Mouse (Mus musculus) splenic B cell, adult 2 months (primary cell): Measurements from ENCODE around the gene Maco1.
"Not testable (repeated sequence)": the region's sequence is repeated elsewhere in the genome, so short reads cannot be mapped to it uniquely, and the experiment has no call there.

ENCODE experiments used
- DNase-seq: peaks from one replicate; pipeline ENCODE4 v3.0.0-alpha.2; 2011; ENCODE audit warnings: low read depth, low spot score
- H3K27me3 ChIP-seq: 2 replicates; pipeline ENCODE4 v1.6.1; 2012; ENCODE audit warnings: mild to moderate bottlenecking, low read length, moderate library complexity, mixed read lengths; ENCODE audit not compliant: control insufficient read depth, poor library complexity, insufficient read depth, severe bottlenecking
- H3K36me3 ChIP-seq: 2 replicates; pipeline ENCODE4 v1.6.1; 2012; ENCODE audit warnings: mild to moderate bottlenecking, low read length, moderate library complexity, mixed read lengths; ENCODE audit not compliant: control insufficient read depth, poor library complexity, insufficient read depth, severe bottlenecking

Gene Maco1

GRCm38 (mm10) chr4:134851876-134852275 lies 1.3 kb downstream of the Maco1 start:
- Histone ChIP-seq H3K27me3 (no peaks in the 10 kb centered on the region), H3K36me3 (no peaks in the 10 kb centered on the region)
- DNase-seq = peak; percentile 28

GRCm38 (mm10) chr4:134851236-134851635 lies 1.9 kb downstream of the Maco1 start:
- no peaks in the 10 kb centered on the region for H3K36me3 ChIP-seq
- peak; percentile 26 for DNase-seq
- no peaks in the 10 kb centered on the region for H3K27me3 ChIP-seq

- Histone ChIP-seq H3K27me3 (no peaks in the 10 kb centered on the region), H3K36me3 (no peaks in the 10 kb centered on the region)
- no peak for DNase-seq
Measured at GRCm38 (mm10) chr4:134850551-134850950, 2.6 kb downstream of the Maco1 start.

- Histone ChIP-seq H3K36me3 (no peaks in the 10 kb centered on the region), H3K27me3 (no peaks in the 10 kb centered on the region)
- DNase-seq = no peak
Measured at GRCm38 (mm10) chr4:134847587-134847986, 5.6 kb downstream of the Maco1 start.

GRCm38 (mm10) chr4:134843566-134843965 lies 9.6 kb downstream of the Maco1 start:
- DNase-seq = no peak
- Histone ChIP-seq H3K27me3 (no peaks in the 10 kb centered on the region), H3K36me3 (no peaks in the 10 kb centered on the region)

GRCm38 (mm10) chr4:134840231-134840630 lies 12.9 kb downstream of the Maco1 start:
- DNase-seq = no peak
- H3K27me3 ChIP-seq = no peaks in the 10 kb centered on the region
- no peaks in the 10 kb centered on the region for H3K36me3 ChIP-seq

GRCm38 (mm10) chr4:134838706-134839105 lies 14.4 kb downstream of the Maco1 start:
- not testable (repeated sequence) for H3K27me3 ChIP-seq, DNase-seq, H3K36me3 ChIP-seq

- DNase-seq = peak; percentile 53
- Histone ChIP-seq H3K36me3 (0 out of 2 replicates have a peak, but pooled peaks cover 2% of the 10 kb centered on the region), H3K27me3 (no peaks in the 10 kb centered on the region)
Measured at GRCm38 (mm10) chr4:134838221-134838620, 14.9 kb downstream of the Maco1 start.

- DNase-seq = no peak
- peaks cover 3% of the 10 kb centered on the region; the same call in 1 of the 2 replicates for H3K36me3 ChIP-seq
- no peaks in the 10 kb centered on the region for H3K27me3 ChIP-seq
Measured at GRCm38 (mm10) chr4:134835486-134835885, 17.7 kb downstream of the Maco1 start.

- DNase-seq = no peak
- no peaks in the 10 kb centered on the region for H3K27me3 ChIP-seq
Measured at GRCm38 (mm10) chr4:134831934-134832333, 21.2 kb downstream of the Maco1 start.

GRCm38 (mm10) chr4:134827806-134828205 lies 25.3 kb downstream of the Maco1 start:
- DNase-seq = no peak
- peaks cover 2% of the 10 kb centered on the region; the same call in 1 of the 2 replicates for H3K36me3 ChIP-seq

More at GRCm38 (mm10) chr4:134831934-134832333, 21.2 kb downstream of the Maco1 start:
- peaks cover 5% of the 10 kb centered on the region; the same call in 1 of the 2 replicates for H3K36me3 ChIP-seq

GRCm38 (mm10) chr4:134826348-134826747 lies 26.8 kb downstream of the Maco1 start:
- H3K27me3 ChIP-seq = no peaks in the 10 kb centered on the region
- no peak for DNase-seq

More at GRCm38 (mm10) chr4:134827806-134828205, 25.3 kb downstream of the Maco1 start:
- no peaks in the 10 kb centered on the region for H3K27me3 ChIP-seq

GRCm38 (mm10) chr4:134825864-134826263 lies 27.3 kb downstream of the Maco1 start:
- not testable (repeated sequence) for H3K36me3 ChIP-seq, H3K27me3 ChIP-seq

More at GRCm38 (mm10) chr4:134826348-134826747, 26.8 kb downstream of the Maco1 start:
- H3K36me3 ChIP-seq = 0 out of 2 replicates have a peak, but pooled peaks cover 2% of the 10 kb centered on the region

GRCm38 (mm10) chr4:134823560-134823959 lies 29.6 kb downstream of the Maco1 start:
- Histone ChIP-seq H3K36me3 (0 out of 2 replicates have a peak, but pooled peaks cover 2% of the 10 kb centered on the region), H3K27me3 (no peaks in the 10 kb centered on the region)
- DNase-seq = no peak

More at GRCm38 (mm10) chr4:134825864-134826263, 27.3 kb downstream of the Maco1 start:
- DNase-seq = not testable (repeated sequence)

GRCm38 (mm10) chr4:134821061-134821460 lies 32.1 kb downstream of the Maco1 start:
- H3K27me3 ChIP-seq = no peaks in the 10 kb centered on the region
- 0 out of 2 replicates have a peak, but pooled peaks cover under 1% of the 10 kb centered on the region for H3K36me3 ChIP-seq
- DNase-seq = no peak

GRCm38 (mm10) chr4:134817706-134818105 lies 35.4 kb downstream of the Maco1 start:
- Histone ChIP-seq H3K27me3 (no peaks in the 10 kb centered on the region), H3K36me3 (peaks cover 7% of the 10 kb centered on the region; the same call in 1 of the 2 replicates)
- no peak for DNase-seq
